Mouse (Mus musculus): ENCODE measurements around the gene Tdrd7. TPM values are rescaled to one million over a fixed set of nuclear protein-coding genes. Genes with fewer than 3 reads are reported as not detected.
A peak's percentile ranks its signal among the peaks of the same experiment; 100 is the strongest.

Tdrd7 gene
- polyA plus RNA-seq (2012; rRNA removed): 30.6 and 31.7 TPM in 2 replicates

DNA sequence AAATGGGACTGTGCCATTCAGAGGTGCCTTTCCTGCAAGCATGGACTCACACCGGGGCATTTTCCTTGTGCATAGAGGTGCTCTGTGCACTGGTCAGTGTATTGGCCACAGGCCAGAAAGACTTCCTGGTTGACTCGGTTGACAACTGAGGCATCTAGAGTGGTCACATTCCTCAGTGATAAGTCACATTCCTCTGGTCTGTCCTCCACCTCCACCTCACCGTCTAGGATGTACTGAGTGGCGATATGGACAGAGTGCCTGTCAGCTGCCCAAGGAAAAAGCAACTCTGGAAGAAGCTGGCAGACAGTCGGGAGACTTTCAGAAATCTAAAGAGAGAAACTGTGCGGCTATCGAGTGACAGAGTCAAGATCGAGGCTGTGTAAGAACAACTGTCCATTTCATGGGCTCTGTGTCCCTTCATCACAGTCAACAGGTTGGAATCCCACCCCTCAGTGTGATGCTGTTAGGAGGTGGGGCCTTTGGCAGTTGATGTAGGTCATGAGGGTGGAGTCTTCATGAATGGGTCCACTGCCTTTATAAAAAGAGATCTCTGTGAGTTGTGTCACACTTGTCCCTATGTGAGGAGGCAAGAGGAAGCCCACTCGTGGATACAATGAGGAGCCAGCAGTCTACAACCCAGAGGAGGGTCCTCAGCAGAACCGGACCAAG lies at the start of gene Tdrd7:
TSS of gene Tdrd7 (plus strand) at position 564 of the 669 bp plus-strand sequence.
- no peak for DNase-seq (ENCODE audit: low spot score)

GRCm38 (mm10) chr4:45917091-45917490 lies 48.0 kb upstream of the Tdrd7 start:
- DNase-seq (ENCODE audit: low spot score): no peak

DNA sequence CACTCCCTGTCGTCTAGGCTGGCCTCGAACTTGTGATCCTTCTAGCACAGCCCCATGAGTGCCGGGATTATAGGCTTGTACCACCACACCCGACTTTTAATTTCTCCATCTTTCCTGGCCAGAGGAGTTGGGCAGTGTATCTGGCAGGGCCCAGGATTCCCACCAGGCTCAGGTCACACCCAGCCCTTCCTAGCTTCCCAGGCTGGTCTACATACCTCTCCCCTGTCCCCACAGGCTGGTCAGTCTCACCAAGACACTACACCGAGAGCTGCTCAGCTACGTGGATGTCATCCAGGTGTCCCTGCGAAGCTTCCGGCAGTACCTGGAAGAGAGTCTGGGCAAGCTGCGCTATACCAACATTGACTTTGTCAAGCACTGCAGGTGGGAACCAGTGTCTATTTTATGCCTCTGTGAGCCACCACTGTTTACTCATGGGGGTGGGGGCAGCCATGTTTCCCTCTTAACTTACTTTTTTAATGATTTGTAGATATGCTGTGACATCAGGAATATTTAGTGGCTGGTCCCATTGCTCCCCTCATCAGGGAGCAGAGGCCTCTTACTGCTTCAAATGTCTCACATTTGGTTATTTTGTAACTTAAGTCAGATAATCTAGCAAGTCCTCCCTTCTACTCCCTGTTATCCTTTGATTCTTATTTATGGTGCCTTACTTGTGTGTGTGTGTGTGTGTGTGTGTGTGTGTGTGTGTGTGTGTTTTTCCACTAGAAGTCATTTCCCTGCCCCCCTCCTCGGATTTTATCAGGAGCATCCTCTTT lies 43.3 kb upstream of the Tdrd7 start:
- DNase-seq (ENCODE audit: low spot score): no peak

DNA sequence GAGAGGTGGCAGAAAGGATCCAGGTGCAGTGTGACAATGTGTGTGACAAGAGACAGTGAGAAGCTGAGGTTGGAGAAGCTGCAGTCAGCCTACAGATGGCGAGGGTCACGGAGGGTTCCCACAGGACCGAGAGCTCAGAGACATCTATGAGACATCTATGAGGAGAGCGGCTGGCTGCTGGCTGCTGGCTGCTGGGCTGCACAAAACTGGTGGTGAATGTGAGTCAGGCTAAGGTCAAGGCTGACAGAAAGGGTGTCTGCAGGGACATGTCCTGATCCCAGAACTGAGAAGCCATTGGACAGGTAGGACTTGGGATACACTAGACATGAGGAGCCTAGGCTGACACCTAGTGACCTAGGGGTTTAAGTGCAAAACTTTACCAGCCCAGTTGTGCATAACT lies 41.1 kb upstream of the Tdrd7 start:
- DNase-seq (ENCODE audit: low spot score): no peak

DNA sequence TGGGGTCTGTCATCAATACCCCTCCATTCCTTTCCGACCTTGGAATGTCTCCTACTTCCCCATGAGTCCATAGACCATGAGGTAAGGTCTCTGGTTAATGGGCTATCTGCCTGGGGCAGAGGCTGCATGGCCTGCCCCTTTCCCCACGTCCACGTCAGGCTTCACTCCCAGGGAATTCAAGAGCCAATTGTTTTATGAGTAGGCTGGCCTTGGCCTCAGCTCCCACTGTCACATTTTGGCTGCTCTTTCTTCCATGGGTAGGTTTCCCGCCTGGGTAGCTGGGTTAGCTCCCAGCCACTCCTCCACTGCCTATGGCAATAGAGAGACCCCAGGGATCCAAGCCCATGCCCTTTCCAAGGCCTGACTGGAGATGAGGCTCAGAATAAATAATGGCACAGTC lies 36.6 kb upstream of the Tdrd7 start:
- no peak for DNase-seq (ENCODE audit: low spot score)

DNA sequence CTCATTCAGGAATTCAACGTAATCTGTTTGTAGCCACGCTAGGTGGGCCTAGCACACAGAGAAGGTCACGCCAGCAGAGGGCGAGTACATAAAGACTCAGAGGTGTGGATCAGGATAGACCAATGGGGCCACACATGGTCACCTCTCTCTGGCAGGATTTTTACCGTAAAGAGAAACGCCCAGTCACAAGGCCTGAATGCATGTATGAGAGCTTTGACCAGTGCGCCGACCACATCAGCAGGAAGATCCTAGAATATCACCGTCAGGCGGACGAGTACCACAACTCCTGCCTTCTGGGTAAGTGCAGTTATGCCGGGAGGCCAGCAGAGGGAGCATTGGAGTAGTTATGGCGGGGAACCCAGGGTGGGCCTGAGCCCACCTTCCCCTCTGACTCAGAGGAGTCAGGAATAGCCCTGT lies 23.5 kb upstream of the Tdrd7 start:
- DNase-seq (ENCODE audit: low spot score): no peak

- no peak for DNase-seq (ENCODE audit: low spot score)
Measured at GRCm38 (mm10) chr4:45947729-45948128, 17.4 kb upstream of the Tdrd7 start.

- DNase-seq (ENCODE audit: low spot score): no peak
Measured at GRCm38 (mm10) chr4:45949109-45949848, 15.9 kb upstream of the Tdrd7 start.

GRCm38 (mm10) chr4:45951830-45952229 lies 13.3 kb upstream of the Tdrd7 start:
- no peak for DNase-seq (ENCODE audit: low spot score)

DNA sequence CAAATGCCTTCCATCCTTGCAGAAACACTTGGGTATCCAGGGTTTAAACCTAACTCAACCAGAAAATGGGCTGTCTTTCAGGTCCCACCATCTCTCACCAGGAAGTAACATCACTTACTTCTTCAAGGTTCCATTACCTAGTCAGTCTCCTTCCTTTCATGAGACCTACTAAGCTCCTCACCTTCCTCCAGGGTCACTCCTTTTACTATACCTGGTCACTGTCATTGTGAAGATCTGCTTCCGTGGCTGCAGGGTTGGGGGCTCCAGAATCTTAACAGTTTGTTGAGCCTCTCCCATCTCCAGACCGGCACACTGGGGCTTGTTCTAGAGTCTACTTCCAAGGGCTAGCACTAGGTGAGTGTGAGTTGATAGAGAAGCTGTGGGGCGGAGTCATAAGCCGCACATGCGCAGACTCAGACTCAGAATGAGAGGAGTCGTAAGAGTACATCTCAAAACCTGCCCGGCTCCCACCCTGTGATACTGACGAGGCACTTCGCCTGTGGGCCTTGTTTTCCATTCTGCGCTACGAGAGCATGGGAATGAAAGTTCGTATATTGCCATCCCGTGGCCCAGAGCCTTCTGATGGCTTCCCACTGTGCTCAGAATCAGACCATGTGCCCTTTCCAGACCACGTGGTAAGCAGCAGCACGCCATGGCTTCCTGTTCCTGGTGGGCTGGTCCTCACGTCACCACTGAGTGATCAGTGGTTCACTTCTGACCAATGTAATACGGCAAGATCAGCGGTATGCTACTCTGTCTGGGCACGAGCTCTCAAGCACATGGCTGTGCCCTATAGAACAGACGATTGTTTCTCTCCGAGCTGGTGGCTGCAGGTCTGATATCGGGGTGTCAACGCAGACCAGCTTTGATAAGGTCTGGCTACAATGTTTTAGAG lies 11.9 kb upstream of the Tdrd7 start:
- no peak for DNase-seq (ENCODE audit: low spot score)

- no peak for DNase-seq (ENCODE audit: low spot score)
Measured at GRCm38 (mm10) chr4:45955235-45955634, 9.9 kb upstream of the Tdrd7 start.

DNA sequence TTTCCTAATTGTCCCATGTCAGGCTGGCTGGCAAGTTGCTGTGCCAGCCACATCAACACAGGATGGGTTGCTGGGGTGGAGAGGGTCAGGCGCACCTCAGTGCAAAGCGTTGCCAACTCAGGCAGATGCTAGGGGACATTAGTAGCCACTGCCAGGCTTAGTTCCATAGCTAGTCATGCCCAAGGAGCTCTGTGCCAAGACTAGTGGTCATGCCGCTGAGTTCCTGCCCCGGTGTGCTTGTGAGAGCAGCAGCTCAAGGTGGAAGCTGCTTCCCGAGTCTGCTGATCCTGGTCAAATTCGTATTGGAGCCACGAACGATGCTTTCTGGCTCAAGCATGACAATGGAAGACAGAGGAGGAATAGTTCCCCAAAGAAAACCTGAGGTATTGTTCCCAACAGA lies 9.0 kb upstream of the Tdrd7 start:
- no peak for DNase-seq (ENCODE audit: low spot score)

DNA sequence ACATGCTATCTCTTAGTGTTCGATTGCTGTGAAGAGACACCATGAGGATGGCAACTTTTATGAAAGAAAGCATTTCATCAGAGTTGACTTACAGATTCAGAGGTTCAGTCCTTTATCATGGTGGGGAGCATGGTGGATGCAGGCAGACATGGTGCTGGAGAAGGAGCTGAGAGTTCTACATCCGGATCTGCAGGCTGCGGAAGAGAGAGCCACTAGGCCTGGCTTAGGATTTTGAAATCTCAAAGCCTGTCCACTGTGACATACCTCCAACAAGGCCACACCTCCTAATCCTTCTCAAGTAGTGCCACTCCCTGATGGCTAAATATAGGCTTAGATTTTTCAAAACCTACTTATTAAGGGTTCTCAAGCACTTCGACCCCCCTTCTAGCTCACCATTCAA lies 8.4 kb upstream of the Tdrd7 start:
- DNase-seq (ENCODE audit: low spot score): no peak

- DNase-seq (ENCODE audit: low spot score): no peak
Measured at GRCm38 (mm10) chr4:45965737-45966447, 758 bp downstream of the Tdrd7 start.

DNA sequence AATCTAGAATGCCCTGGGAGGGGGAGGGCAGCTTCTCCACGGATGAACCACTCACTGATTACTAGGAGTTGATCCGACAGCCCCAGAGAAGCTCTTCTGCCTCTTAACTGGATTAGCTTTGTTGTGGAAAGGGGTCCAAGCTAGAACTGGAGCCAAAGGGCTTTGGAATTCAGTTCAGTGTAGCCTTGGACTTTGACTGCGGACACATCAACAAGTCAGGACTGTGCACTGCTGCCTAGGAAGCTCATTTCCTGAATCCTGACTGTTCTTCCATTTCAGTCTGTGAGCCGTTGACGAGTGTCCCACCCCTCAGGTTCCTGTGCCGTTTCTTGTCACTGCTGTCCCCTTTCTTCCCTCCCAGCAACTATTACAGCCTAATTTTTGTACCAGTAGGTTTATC lies 1.6 kb downstream of the Tdrd7 start:
- DNase-seq (ENCODE audit: low spot score): no peak

- DNase-seq (ENCODE audit: low spot score): no peak
Measured at GRCm38 (mm10) chr4:45967479-45968341, 2.6 kb downstream of the Tdrd7 start.

- DNase-seq (ENCODE audit: low spot score): no peak
Measured at GRCm38 (mm10) chr4:45969051-45969450, 3.9 kb downstream of the Tdrd7 start.

GRCm38 (mm10) chr4:45970048-45970560 lies 5.0 kb downstream of the Tdrd7 start:
- DNase-seq (ENCODE audit: low spot score): no peak

GRCm38 (mm10) chr4:45971806-45972447 lies 6.8 kb downstream of the Tdrd7 start:
- peak; percentile 97 for DNase-seq (ENCODE audit: low spot score)

Data from urinary bladder, adult 2 months (tissue).